Mouse (Mus musculus) myocyte (in vitro differentiated cells): ENCODE measurements around the gene Rpn2. TPM values are rescaled to one million over a fixed set of nuclear protein-coding genes. Genes with fewer than 3 reads are reported as not detected.

ENCODE experiments used
- H3K27me3 ChIP-seq: one replicate; pipeline ENCODE4 v1.6.1; 2011; ENCODE audit not compliant: control insufficient read depth, insufficient read depth, insufficient read length
- H3K36me3 ChIP-seq: one replicate; pipeline ENCODE4 v1.6.1; 2011; ENCODE audit not compliant: control insufficient read depth, insufficient read depth
- H3K4me2 ChIP-seq: one replicate; pipeline ENCODE4 v1.6.1; 2011; ENCODE audit warnings: low read depth, control low read depth
- H3K4me3 ChIP-seq: one replicate; pipeline ENCODE4 v1.5.1; 2011; ENCODE audit warnings: mild to moderate bottlenecking, control low read depth, moderate library complexity
- H3K79me2 ChIP-seq: one replicate; pipeline ENCODE4 v1.6.1; 2011; ENCODE audit not compliant: control insufficient read depth, insufficient read depth
- H3ac ChIP-seq: one replicate; pipeline ENCODE4 v1.6.1; 2011; ENCODE audit not compliant: control insufficient read depth, insufficient read length
- CEBPB ChIP-seq: IDR thresholded peaks from 2 replicates; pipeline ENCODE4 v1.6.1; 2011; ENCODE audit warnings: mild to moderate bottlenecking, moderate library complexity; ENCODE audit not compliant: poor library complexity, insufficient read depth, severe bottlenecking
- E2F4 ChIP-seq: IDR thresholded peaks from one replicate; pipeline ENCODE4 v1.6.1; 2011; ENCODE audit warnings: mild to moderate bottlenecking, control low read depth, moderate library complexity; ENCODE audit not compliant: insufficient read depth
- MAX ChIP-seq: IDR thresholded peaks from one replicate; pipeline ENCODE4 v1.6.1; 2011; ENCODE audit warnings: low read depth, mild to moderate bottlenecking, control low read depth
- MYOD1 ChIP-seq, 3 experiments: IDR thresholded peaks; one replicate each; pipeline ENCODE4 v1.6.1; 2011; ENCODE audit warnings: control low read depth in 2 of 3, low read depth in 2 of 3, mild to moderate bottlenecking in 2 of 3, moderate library complexity in 1 of 3; ENCODE audit not compliant: insufficient read length in 2 of 3, control insufficient read depth in 1 of 3
- MYOG ChIP-seq, 3 experiments: IDR thresholded peaks; one replicate each; pipeline ENCODE4 v1.6.1; 2011; ENCODE audit warnings: control low read depth in 2 of 3, low read depth in 2 of 3, mild to moderate bottlenecking in 2 of 3; ENCODE audit not compliant: insufficient read length in 2 of 3, control insufficient read depth in 1 of 3, insufficient read depth in 1 of 3
- POLR2A ChIP-seq: IDR thresholded peaks from one replicate; pipeline ENCODE4 v1.6.1; 2011; ENCODE audit warnings: low read depth, mild to moderate bottlenecking, control low read depth, moderate library complexity; ENCODE audit not compliant: insufficient read length
- POLR2AphosphoS2 ChIP-seq: IDR thresholded peaks from one replicate; pipeline ENCODE4 v1.6.1; 2011; ENCODE audit warnings: low read depth, control low read depth; ENCODE audit not compliant: insufficient read length
- REST ChIP-seq: IDR thresholded peaks from one replicate; pipeline ENCODE4 v1.6.1; 2011; ENCODE audit warnings: mild to moderate bottlenecking, control low read depth, moderate library complexity; ENCODE audit not compliant: insufficient read depth, insufficient read length
- SRF ChIP-seq: IDR thresholded peaks from one replicate; pipeline ENCODE4 v1.6.1; 2011; ENCODE audit warnings: low read depth; ENCODE audit not compliant: control insufficient read depth, insufficient read length
- TCF12 ChIP-seq: IDR thresholded peaks from one replicate; pipeline ENCODE4 v1.6.1; 2011; ENCODE audit warnings: mild to moderate bottlenecking, control low read depth; ENCODE audit not compliant: poor library complexity, insufficient read depth, severe bottlenecking
- TCF3 ChIP-seq: IDR thresholded peaks from one replicate; pipeline ENCODE4 v1.6.1; 2011; ENCODE audit warnings: low read depth, control low read depth; ENCODE audit not compliant: insufficient read length
- USF1 ChIP-seq: IDR thresholded peaks from one replicate; pipeline ENCODE4 v1.6.1; 2011; ENCODE audit warnings: low read depth, mild to moderate bottlenecking, control low read depth, moderate library complexity
- polyA plus RNA-seq: library from polyadenylated mRNA; unstranded; fragments of >200 nt; fragmentation: generic; extraction: Trizol; gene quantifications from one replicate; pipeline ENCODE4 v1.2.1, GENCODE M21; 2012; ENCODE audit warnings: missing spikeins

Rpn2 gene
- polyA plus RNA-seq, 1 experiment: 203 TPM

GRCm38 (mm10) chr2:157371696-157372095, 92.9 kb downstream of the Rpn2 start:
- no peak for TF ChIP-seq REST
- no peak for TF ChIP-seq SRF
- TF ChIP-seq MYOD1 (IDR thresholded peaks at IDR 0.05; ENCODE audit: control insufficient read depth in 1 of 3, insufficient read length in 2 of 3, low read depth in 2 of 3): no peak
- TF ChIP-seq E2F4: no peak
- no peak for TF ChIP-seq POLR2A
- no peak for TF ChIP-seq MYOG (IDR thresholded peaks at IDR 0.05; ENCODE audit: control insufficient read depth in 1 of 3, insufficient read depth in 1 of 3, insufficient read length in 2 of 3, low read depth in 2 of 3)
- TF ChIP-seq TCF12: no peak
- no peak for TF ChIP-seq MAX
- TF ChIP-seq USF1: no peak
- TF ChIP-seq POLR2AphosphoS2: no peak
- no peak for TF ChIP-seq CEBPB
- TF ChIP-seq TCF3: no peak
- Histone ChIP-seq H3K79me2 (peaks cover 73% of the 10 kb centered on the region), H3ac (no peak overlapping the region)

DNA sequence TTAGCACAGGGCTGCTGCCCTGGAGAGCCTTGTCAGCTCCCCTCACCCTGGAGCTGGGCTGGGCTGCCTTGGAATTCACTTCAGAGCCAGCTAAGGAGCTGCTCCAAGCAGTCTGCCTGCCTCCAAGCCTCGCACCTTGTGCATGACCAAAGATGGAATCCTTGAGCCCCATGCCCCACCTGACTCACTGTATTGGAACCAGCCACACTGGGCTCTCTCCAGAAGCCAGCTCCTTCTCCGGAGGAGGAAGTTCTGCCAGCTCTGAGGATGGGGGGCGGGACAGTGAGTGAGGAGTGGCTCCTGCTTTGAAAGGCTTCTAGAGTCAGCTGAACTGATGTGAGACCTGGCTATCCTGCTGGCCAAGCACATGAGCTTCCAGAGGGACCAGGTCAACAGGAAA, 94.9 kb downstream of the Rpn2 start:
- no peaks in the 10 kb centered on the region for H3K27me3 ChIP-seq
- no peak overlapping the region for H3K4me2 ChIP-seq
- no peak overlapping the region for H3K4me3 ChIP-seq
- no peaks in the 10 kb centered on the region for H3K36me3 ChIP-seq
- TF ChIP-seq POLR2AphosphoS2 (no peak), TCF12 (no peak), POLR2A (no peak), USF1 (no peak), E2F4 (no peak), CEBPB (no peak), MYOG (IDR thresholded peaks at IDR 0.05; ENCODE audit: control insufficient read depth in 1 of 3, insufficient read depth in 1 of 3, insufficient read length in 2 of 3, low read depth in 2 of 3) (no peak), TCF3 (no peak), REST (no peak), MAX (no peak), SRF (no peak), MYOD1 (IDR thresholded peaks at IDR 0.05; ENCODE audit: control insufficient read depth in 1 of 3, insufficient read length in 2 of 3, low read depth in 2 of 3) (no peak)
- no peak overlapping the region for H3ac ChIP-seq
- peaks cover 74% of the 10 kb centered on the region for H3K79me2 ChIP-seq

More at GRCm38 (mm10) chr2:157371696-157372095, 92.9 kb downstream of the Rpn2 start:
- H3K4me3 ChIP-seq: no peak overlapping the region
- H3K27me3 ChIP-seq: no peaks in the 10 kb centered on the region
- H3K36me3 ChIP-seq: no peaks in the 10 kb centered on the region
- H3K4me2 ChIP-seq: no peak overlapping the region

- peaks cover 61% of the 10 kb centered on the region for H3K79me2 ChIP-seq
- no peak overlapping the region for H3ac ChIP-seq
- H3K36me3 ChIP-seq: peaks cover 4% of the 10 kb centered on the region
- peak overlapping the region; percentile 65 for H3K4me2 ChIP-seq
- no peaks in the 10 kb centered on the region for H3K27me3 ChIP-seq
- no peak overlapping the region for H3K4me3 ChIP-seq
- TF ChIP-seq TCF12: no peak
- TF ChIP-seq TCF3: no peak
- TF ChIP-seq E2F4: no peak
- no peak for TF ChIP-seq USF1
- TF ChIP-seq MYOG (IDR thresholded peaks at IDR 0.05; ENCODE audit: control insufficient read depth in 1 of 3, insufficient read depth in 1 of 3, insufficient read length in 2 of 3, low read depth in 2 of 3): no peak
These were observed 96.2 kb downstream of the Rpn2 start for GRCm38 (mm10) chr2:157375051-157375450.

Other genes starting within 250 kb of the Rpn2 start
- gene Soga1, start 199.8 kb upstream of the Rpn2 start, polyA plus RNA-seq: 11.9 TPM
- not detected for gene Tldc2, start 192.0 kb upstream of the Rpn2 start, polyA plus RNA-seq
- gene Samhd1, start 143.8 kb upstream of the Rpn2 start, polyA plus RNA-seq: 14.0 TPM
- 4.1 TPM for gene Rbl1, start 74.5 kb upstream of the Rpn2 start, polyA plus RNA-seq
- gene Mroh8, start 532 bp downstream of the Rpn2 start, polyA plus RNA-seq: 0.10 TPM
- gene Ghrh, start 68.5 kb downstream of the Rpn2 start, polyA plus RNA-seq: not detected
- 64.5 TPM for gene Manbal, start 88.6 kb downstream of the Rpn2 start, polyA plus RNA-seq
- gene Src, start 139.4 kb downstream of the Rpn2 start, polyA plus RNA-seq: 20.3 TPM